Mouse (Mus musculus) neural tube, embryonic 14.5 days (tissue): ENCODE data around the gene Gtdc1. TPM values are rescaled to one million over a fixed set of nuclear protein-coding genes. Genes with fewer than 3 reads are reported as not detected.

Experiments used
- ATAC-seq: fragments of 200-750 bp; cut with Nextera tagmentation; 2 replicates; pipeline ENCODE4 v1.8.0; 2017; ENCODE audit warnings: low read depth, mild to moderate bottlenecking, moderate TSS enrichment, moderate library complexity
- H3K27ac ChIP-seq: fragments of 300-500 bp; sonication (generic); 2 replicates; pipeline ENCODE4 v1.5.1; 2014; ENCODE audit warnings: low read depth, mild to moderate bottlenecking, control low read depth, low read length, moderate library complexity, mixed read lengths
- H3K27me3 ChIP-seq: fragments of 300-500 bp; sonication (generic); 2 replicates; pipeline ENCODE4 v1.6.1; 2014; ENCODE audit warnings: low read length; ENCODE audit not compliant: control insufficient read depth, insufficient read depth
- H3K36me3 ChIP-seq: fragments of 300-500 bp; sonication (generic); 2 replicates; pipeline ENCODE4 v1.6.1; 2014; ENCODE audit warnings: low read length, mixed read lengths; ENCODE audit not compliant: control insufficient read depth, insufficient read depth
- H3K4me1 ChIP-seq: fragments of 300-500 bp; sonication (generic); 2 replicates; pipeline ENCODE4 v1.6.1; 2014; ENCODE audit warnings: low read length; ENCODE audit not compliant: control insufficient read depth, insufficient read depth
- H3K4me2 ChIP-seq: fragments of 300-500 bp; sonication (generic); 2 replicates; pipeline ENCODE4 v1.6.1; 2014; ENCODE audit warnings: mild to moderate bottlenecking, low read depth, low read length, control low read depth
- H3K4me3 ChIP-seq: fragments of 300-500 bp; sonication (generic); 2 replicates; pipeline ENCODE4 v1.5.1; 2014; ENCODE audit warnings: low read depth, low read length, control low read depth, mixed read lengths
- H3K9ac ChIP-seq: fragments of 300-500 bp; sonication (generic); replicated peaks from 2 replicates; pipeline ENCODE4 v1.6.1; 2014; ENCODE audit warnings: low read depth, mild to moderate bottlenecking, control low read depth, low read length, mixed read lengths
- H3K9me3 ChIP-seq: fragments of 300-500 bp; sonication (generic); 2 replicates; pipeline ENCODE4 v1.6.1; 2016; ENCODE audit warnings: low read length; ENCODE audit not compliant: control insufficient read depth
- WGBS: fragments of 180-500 bp; shearing (Covaris S2); extraction: QIAGEN DNeasy Blood & Tissue Kit; methylation state at CpG from one replicate; pipeline ENCODE4 v1.1.7; 2014; 5-methylcytosine and 5-hydroxymethylcytosine counted together
- polyA plus RNA-seq: library from polyadenylated mRNA; unstranded; fragments of >200 nt; fragmentation: Nextera tagmentation; extraction: Ambion mirVana; gene quantifications from 2 replicates; pipeline ENCODE4 v1.2.1, GENCODE M21; 2014

Gtdc1 gene
- polyA plus RNA-seq, 1 experiment from 2014 or later: 28.4 TPM

GRCm38 (mm10) chr2:44763898-44764297, 163.6 kb downstream of the Gtdc1 start:
- Histone ChIP-seq H3K36me3 (no peaks in the 10 kb centered on the region), H3K4me3 (no peak overlapping the region), H3K9ac (no peak overlapping the region), H3K9me3 (no peaks in the 10 kb centered on the region), H3K27ac (no peak overlapping the region), H3K27me3 (no peaks in the 10 kb centered on the region), H3K4me2 (no peak overlapping the region), H3K4me1 (no peaks in the 10 kb centered on the region)
- WGBS: 82% methylated on average over 1 of the region's 1 CpGs
- ATAC-seq: no peak

- Histone ChIP-seq H3K27ac (no peak overlapping the region), H3K9ac (no peak overlapping the region), H3K4me3 (no peak overlapping the region), H3K4me1 (no peaks in the 10 kb centered on the region), H3K4me2 (no peak overlapping the region), H3K36me3 (no peaks in the 10 kb centered on the region), H3K27me3 (no peaks in the 10 kb centered on the region), H3K9me3 (no peaks in the 10 kb centered on the region)
- 97% methylated on average over 1 of the region's 1 CpGs for WGBS
- ATAC-seq: no peak
These were observed 190.8 kb downstream of the Gtdc1 start for GRCm38 (mm10) chr2:44736618-44737017.

- no peak overlapping the region for H3K27ac ChIP-seq
- no peaks in the 10 kb centered on the region for H3K36me3 ChIP-seq
- no peaks in the 10 kb centered on the region for H3K9me3 ChIP-seq
- H3K4me3 ChIP-seq: no peak overlapping the region
- no peaks in the 10 kb centered on the region for H3K4me1 ChIP-seq
- no peak overlapping the region for H3K4me2 ChIP-seq
- no peak overlapping the region for H3K9ac ChIP-seq
- H3K27me3 ChIP-seq: no peaks in the 10 kb centered on the region
- ATAC-seq: no peak
These were observed 206.0 kb downstream of the Gtdc1 start for GRCm38 (mm10) chr2:44721461-44721860.

GRCm38 (mm10) chr2:44705883-44706615, 221.4 kb downstream of the Gtdc1 start:
- ATAC-seq: no peak
- H3K27ac ChIP-seq: no peak overlapping the region
- H3K27me3 ChIP-seq: no peaks in the 10 kb centered on the region
- WGBS: 71% methylated on average over 4 of the region's 4 CpGs
- H3K9ac ChIP-seq: no peak overlapping the region
- no peak overlapping the region for H3K4me3 ChIP-seq
- peaks cover 2% of the 10 kb centered on the region; the same call in 1 of the 2 replicates for H3K4me1 ChIP-seq
- H3K36me3 ChIP-seq: no peaks in the 10 kb centered on the region
- no peaks in the 10 kb centered on the region for H3K9me3 ChIP-seq
- no peak overlapping the region for H3K4me2 ChIP-seq

GRCm38 (mm10) chr2:44700276-44700675, 227.2 kb downstream of the Gtdc1 start:
- no peak overlapping the region for H3K4me2 ChIP-seq
- H3K4me1 ChIP-seq: 0 out of 2 replicates have a peak, but pooled peaks cover 5% of the 10 kb centered on the region
- H3K4me3 ChIP-seq: no peak overlapping the region
- H3K36me3 ChIP-seq: no peaks in the 10 kb centered on the region
- no peak for ATAC-seq
- H3K9ac ChIP-seq: no peak overlapping the region
- no peak overlapping the region for H3K27ac ChIP-seq
- H3K27me3 ChIP-seq: no peaks in the 10 kb centered on the region
- WGBS: 54% methylated on average over 4 of the region's 4 CpGs
- H3K9me3 ChIP-seq: no peaks in the 10 kb centered on the region

GRCm38 (mm10) chr2:44696441-44696840, 231.0 kb downstream of the Gtdc1 start:
- H3K27ac ChIP-seq: no peak overlapping the region
- H3K9ac ChIP-seq: no peak overlapping the region
- no peaks in the 10 kb centered on the region for H3K27me3 ChIP-seq
- no peak overlapping the region for H3K4me2 ChIP-seq
- H3K36me3 ChIP-seq: no peaks in the 10 kb centered on the region
- 0 out of 2 replicates have a peak, but pooled peaks cover 5% of the 10 kb centered on the region for H3K4me1 ChIP-seq
- 37% methylated on average over 3 of the region's 3 CpGs for WGBS
- ATAC-seq: peak; percentile 46; the same call in 1 of the 2 replicates
- no peak overlapping the region for H3K4me3 ChIP-seq
- no peaks in the 10 kb centered on the region for H3K9me3 ChIP-seq

- 24% methylated on average over 1 of the region's 1 CpGs for WGBS
- H3K27me3 ChIP-seq: no peaks in the 10 kb centered on the region
- H3K4me2 ChIP-seq: no peak overlapping the region
- no peak overlapping the region for H3K27ac ChIP-seq
- ATAC-seq: no peak
- H3K9me3 ChIP-seq: no peaks in the 10 kb centered on the region
- H3K4me3 ChIP-seq: no peak overlapping the region
- H3K9ac ChIP-seq: no peak overlapping the region
- no peaks in the 10 kb centered on the region for H3K36me3 ChIP-seq
- H3K4me1 ChIP-seq: 0 out of 2 replicates have a peak, but pooled peaks cover 5% of the 10 kb centered on the region
These were observed 233.6 kb downstream of the Gtdc1 start for GRCm38 (mm10) chr2:44693898-44694297.

- no peak overlapping the region for H3K27ac ChIP-seq
- no peak for ATAC-seq
- no peaks in the 10 kb centered on the region for H3K4me1 ChIP-seq
- H3K27me3 ChIP-seq: no peaks in the 10 kb centered on the region
- no peak overlapping the region for H3K9ac ChIP-seq
- 91% methylated on average over 7 of the region's 7 CpGs for WGBS
- no peak overlapping the region for H3K4me3 ChIP-seq
- no peaks in the 10 kb centered on the region for H3K9me3 ChIP-seq
- no peak overlapping the region for H3K4me2 ChIP-seq
- no peaks in the 10 kb centered on the region for H3K36me3 ChIP-seq
These were observed 263.4 kb downstream of the Gtdc1 start for GRCm38 (mm10) chr2:44664049-44664448.

GRCm38 (mm10) chr2:44659870-44660269, 267.6 kb downstream of the Gtdc1 start:
- ATAC-seq: no peak
- no peaks in the 10 kb centered on the region for H3K9me3 ChIP-seq
- H3K27me3 ChIP-seq: no peaks in the 10 kb centered on the region
- no peaks in the 10 kb centered on the region for H3K36me3 ChIP-seq
- no peak overlapping the region for H3K4me2 ChIP-seq
- no peak overlapping the region for H3K27ac ChIP-seq
- H3K9ac ChIP-seq: no peak overlapping the region
- H3K4me3 ChIP-seq: no peak overlapping the region
- 92% methylated on average over 2 of the region's 2 CpGs for WGBS
- H3K4me1 ChIP-seq: no peaks in the 10 kb centered on the region
